Mouse (Mus musculus) embryonic fibroblast, embryonic 13.5 days (primary cell): ENCODE measurements around the gene Clcnkb.

Experiments used
- CTCF ChIP-seq: IDR thresholded peaks from 2 replicates; pipeline ENCODE4 v1.5.1; 2011; ENCODE audit warnings: mild to moderate bottlenecking, control low read depth, low read length, moderate library complexity, borderline replicate concordance; ENCODE audit not compliant: insufficient read depth
- POLR2A ChIP-seq: IDR thresholded peaks from 2 replicates; pipeline ENCODE4 v1.6.1; 2011; ENCODE audit warnings: low read depth, mild to moderate bottlenecking, control low read depth, low read length, moderate library complexity

DNA sequence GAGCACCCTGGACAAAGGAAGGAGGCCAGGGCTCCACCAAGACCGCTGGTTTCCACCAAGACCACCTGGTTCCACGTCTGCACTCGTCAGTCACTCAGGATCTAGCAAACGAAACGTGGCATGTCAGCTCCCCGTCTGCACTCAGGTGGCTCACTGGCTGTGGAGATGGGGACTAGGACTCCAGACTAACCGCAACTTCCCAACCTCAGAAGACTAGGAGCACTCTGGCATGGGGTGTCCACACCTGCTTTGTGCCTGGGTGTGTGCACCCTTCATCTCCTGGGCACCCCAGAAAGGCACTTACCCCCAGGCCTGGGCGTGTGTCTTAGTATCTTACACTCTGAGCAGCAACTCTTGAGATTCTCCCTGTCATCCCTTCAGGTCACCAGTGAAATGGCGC lies 44.0 kb upstream of the Clcnkb start:
- TF ChIP-seq CTCF: no peak
- TF ChIP-seq POLR2A: no peak
